Mouse (Mus musculus) olfactory bulb, adult 2 months (tissue): ENCODE measurements around the gene Ccnb1. TPM values are rescaled to one million over a fixed set of nuclear protein-coding genes. Genes with fewer than 3 reads are reported as not detected.
"Not testable (repeated sequence)": the region's sequence is repeated elsewhere in the genome, so short reads cannot be mapped to it uniquely, and the experiment has no call there.

Source experiments
- H3K27ac ChIP-seq: fragments of 200-500 bp; 2 replicates; pipeline ENCODE4 v1.5.1; 2012; ENCODE audit warnings: low read depth, low read length; ENCODE audit not compliant: insufficient read depth
- H3K4me1 ChIP-seq: fragments of 200-500 bp; 2 replicates; pipeline ENCODE4 v1.6.1; 2012; ENCODE audit warnings: low read length; ENCODE audit not compliant: control insufficient read depth, insufficient read depth
- H3K4me3 ChIP-seq: fragments of 200-500 bp; 2 replicates; pipeline ENCODE4 v1.5.1; 2012; ENCODE audit warnings: mild to moderate bottlenecking, low read depth, low read length, moderate library complexity; ENCODE audit not compliant: insufficient read depth
- CTCF ChIP-seq: fragments of 200-500 bp; IDR thresholded peaks from 2 replicates; pipeline ENCODE4 v1.5.1; 2012; ENCODE audit warnings: low read depth, mild to moderate bottlenecking, low read length, moderate library complexity; ENCODE audit not compliant: insufficient read depth
- POLR2A ChIP-seq: fragments of 200-500 bp; IDR thresholded peaks from 2 replicates; pipeline ENCODE4 v1.6.1; 2012; ENCODE audit warnings: mild to moderate bottlenecking, low read depth, low read length, moderate library complexity; ENCODE audit not compliant: insufficient read depth
- WGBS: fragments of 180-500 bp; shearing (Covaris S2); methylation state at CpG from one replicate; pipeline ENCODE4 v1.1.7; 2018; 5-methylcytosine and 5-hydroxymethylcytosine counted together
- polyA plus RNA-seq: library from polyadenylated mRNA; stranded (reverse); fragments of >200 nt; gene quantifications from 2 replicates; pipeline ENCODE4 v1.2.4, GENCODE M21; 2012; ENCODE audit warnings: low replicate concordance; ENCODE audit not compliant: missing spikeins, insufficient read depth, insufficient read length

The Ccnb1 gene
- polyA plus RNA-seq, 1 experiment: not detected

GRCm38 (mm10) chr13:100823863-100824262, 37.5 kb upstream of the Ccnb1 start:
- Histone ChIP-seq H3K27ac (no peak overlapping the region), H3K4me3 (no peak overlapping the region), H3K4me1 (no peaks in the 10 kb centered on the region)
- WGBS: 92% methylated on average over 3 of the region's 3 CpGs
- no peak for TF ChIP-seq CTCF
- TF ChIP-seq POLR2A: no peak

- no peak overlapping the region for H3K4me3 ChIP-seq
- H3K27ac ChIP-seq: no peak overlapping the region
- WGBS: 90% methylated on average over 6 of the region's 6 CpGs
- H3K4me1 ChIP-seq: no peaks in the 10 kb centered on the region
- TF ChIP-seq CTCF: no peak
- TF ChIP-seq POLR2A: no peak
These were observed 28.1 kb upstream of the Ccnb1 start for GRCm38 (mm10) chr13:100814451-100814850.

- H3K4me1 ChIP-seq: no peaks in the 10 kb centered on the region
- TF ChIP-seq POLR2A: no peak
- TF ChIP-seq CTCF: no peak
- H3K4me3 ChIP-seq: no peak overlapping the region
- 93% methylated on average over 3 of the region's 3 CpGs for WGBS
- H3K27ac ChIP-seq: no peak overlapping the region
These were observed 19.4 kb upstream of the Ccnb1 start for GRCm38 (mm10) chr13:100805776-100806175.

- 89% methylated on average over 6 of the region's 6 CpGs for WGBS
- Histone ChIP-seq H3K27ac (no peak overlapping the region), H3K4me1 (no peaks in the 10 kb centered on the region), H3K4me3 (no peak overlapping the region)
- no peak for TF ChIP-seq CTCF
- TF ChIP-seq POLR2A: no peak
These were observed 10.8 kb upstream of the Ccnb1 start for GRCm38 (mm10) chr13:100797171-100797570.

GRCm38 (mm10) chr13:100789083-100789482, 2.7 kb upstream of the Ccnb1 start:
- 89% methylated on average over 3 of the region's 3 CpGs for WGBS
- no peak overlapping the region for H3K4me3 ChIP-seq
- no peak overlapping the region for H3K27ac ChIP-seq
- no peak for TF ChIP-seq CTCF
- TF ChIP-seq POLR2A: no peak
- peaks cover 4% of the 10 kb centered on the region; the same call in 1 of the 2 replicates for H3K4me1 ChIP-seq

- H3K4me3 ChIP-seq, H3K4me1 ChIP-seq, H3K27ac ChIP-seq: not testable (repeated sequence)
- 96% methylated on average over 12 of the region's 14 CpGs for WGBS
These were observed 1.7 kb upstream of the Ccnb1 start for GRCm38 (mm10) chr13:100788057-100788456.

GRCm38 (mm10) chr13:100787316-100788010, 1.1 kb upstream of the Ccnb1 start:
- Histone ChIP-seq H3K27ac (no peak overlapping the region), H3K4me3 (no peak overlapping the region), H3K4me1 (peaks cover 4% of the 10 kb centered on the region; the same call in 1 of the 2 replicates)
- no peak for TF ChIP-seq CTCF
- TF ChIP-seq POLR2A: no peak
- 83% methylated on average over 6 of the region's 6 CpGs for WGBS

GRCm38 (mm10) chr13:100785806-100786413, 460 bp downstream of the Ccnb1 start:
- H3K4me1 ChIP-seq: peaks cover 4% of the 10 kb centered on the region; the same call in 1 of the 2 replicates
- TF ChIP-seq CTCF: no peak
- no peak for TF ChIP-seq POLR2A
- WGBS: under 1% methylated on average over 30 of the region's 30 CpGs
- no peak overlapping the region for H3K27ac ChIP-seq
- peak overlapping the region; percentile 55 for H3K4me3 ChIP-seq

GRCm38 (mm10) chr13:100777491-100777890, 8.9 kb downstream of the Ccnb1 start:
- Histone ChIP-seq H3K4me1 (peaks cover 4% of the 10 kb centered on the region; the same call in 1 of the 2 replicates), H3K4me3 (no peak overlapping the region), H3K27ac (no peak overlapping the region)
- TF ChIP-seq POLR2A (no peak), CTCF (no peak)
- WGBS: 91% methylated on average over 3 of the region's 3 CpGs
